Mouse (Mus musculus): ENCODE results near the gene Gimap1. TPM values are rescaled to one million over a fixed set of nuclear protein-coding genes. Genes with fewer than 3 reads are reported as not detected.
A peak's percentile ranks its signal among the peaks of the same experiment; 100 is the strongest.

Gimap1 gene
- polyA plus RNA-seq, 1 experiment from 2014 or later = 6.4 TPM

DNA sequence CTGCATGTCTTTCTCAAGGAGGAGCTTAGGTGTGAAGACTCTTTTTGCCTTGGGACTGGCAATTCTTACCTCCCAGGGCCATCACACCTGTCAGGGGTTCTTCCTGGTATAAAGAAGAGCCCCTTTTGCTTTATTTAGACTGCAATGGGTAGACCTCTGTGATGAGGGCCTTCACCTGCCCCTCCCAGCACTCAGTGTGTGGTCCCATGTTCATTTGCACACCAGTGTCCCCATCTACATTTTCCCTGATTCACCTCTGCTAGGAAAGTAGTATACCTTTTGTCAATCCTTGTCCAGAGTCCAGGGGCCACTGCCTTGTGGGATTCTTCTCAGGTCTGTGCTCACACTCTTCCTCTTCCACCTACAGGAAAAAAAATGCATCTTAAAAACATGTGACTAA is 34.7 kb upstream of the Gimap1 start:
- H3K36me3 ChIP-seq = no peaks in the 10 kb centered on the region
- ATAC-seq (ENCODE audit: low read depth) (no peak), DNase-seq (no peak)
- H3K27me3 ChIP-seq = no peaks in the 10 kb centered on the region
- no peak overlapping the region for H3K9ac ChIP-seq
- no peaks in the 10 kb centered on the region; the same call in 1 of the 2 replicates for H3K4me1 ChIP-seq (replicated peaks)
- H3K4me3 ChIP-seq (replicated peaks) = no peak overlapping the region
- H3K9me3 ChIP-seq (replicated peaks) = no peaks in the 10 kb centered on the region
- no peak overlapping the region for H3K4me2 ChIP-seq
- H3K27ac ChIP-seq = no peak overlapping the region

DNA sequence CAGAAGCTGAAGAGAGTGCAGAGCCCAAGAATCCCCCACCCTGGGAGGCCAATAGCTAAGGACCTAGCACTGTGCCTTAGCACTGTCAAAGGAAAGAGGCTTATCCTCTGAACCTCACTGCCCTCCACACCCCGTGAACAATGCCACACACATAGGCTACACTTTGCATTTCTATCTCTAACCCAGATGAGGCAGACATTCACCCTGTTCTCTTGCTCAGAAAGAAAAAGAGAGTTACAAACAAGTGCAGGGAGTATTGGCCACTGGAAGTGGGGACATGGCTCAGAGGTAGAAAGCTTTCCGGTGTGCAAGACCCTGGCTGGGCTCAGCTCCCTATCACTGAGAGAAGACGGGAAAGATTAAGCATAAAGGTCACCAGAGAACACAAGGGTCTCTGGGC is 32.7 kb upstream of the Gimap1 start:
- H3K4me3 ChIP-seq (replicated peaks) = no peak overlapping the region; the same call in 1 of the 2 replicates
- no peak overlapping the region; the same call in 1 of the 2 replicates for H3K9ac ChIP-seq
- no peaks in the 10 kb centered on the region; the same call in 1 of the 2 replicates for H3K4me1 ChIP-seq (replicated peaks)
- no peak for DNase-seq
- WGBS (ENCODE audit: insufficient replicate concordance) = 49% methylated on average over 3 of the region's 3 CpGs
- no peak for ATAC-seq (ENCODE audit: low read depth)
- no peak overlapping the region for H3K4me2 ChIP-seq
- H3K9me3 ChIP-seq (replicated peaks) = no peaks in the 10 kb centered on the region
- no peaks in the 10 kb centered on the region for H3K27me3 ChIP-seq
- H3K36me3 ChIP-seq = no peaks in the 10 kb centered on the region
- no peak overlapping the region for H3K27ac ChIP-seq

DNA sequence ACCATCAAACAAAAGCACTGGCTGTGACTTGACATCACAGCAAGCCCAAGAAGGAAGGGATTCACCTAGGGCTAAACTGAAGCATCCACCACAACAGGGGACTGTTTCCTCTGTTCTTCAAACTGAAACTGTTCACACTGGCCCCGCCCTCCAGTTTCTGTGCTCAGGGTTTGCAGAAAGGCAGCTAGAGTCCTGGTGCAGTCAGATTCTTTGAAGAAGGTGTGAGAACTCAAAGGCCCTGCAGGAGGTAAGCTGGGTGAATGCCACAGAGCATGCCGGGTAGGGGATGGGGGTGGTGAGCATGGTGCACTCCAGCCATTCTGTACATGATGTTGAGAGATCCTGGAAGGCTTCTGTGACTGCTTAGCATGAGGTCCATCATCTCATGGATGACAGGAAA is 20.4 kb upstream of the Gimap1 start, which contains the start of the genes Gm28053 and Gimap7:
Gm28053 (plus strand) TSS at position 153 of the 400 bp plus-strand sequence.
Gimap7 (plus strand) TSS at position 167 of the 400 bp plus-strand sequence.
- DNase-seq = no peak
- no peaks in the 10 kb centered on the region for H3K9me3 ChIP-seq (replicated peaks)
- 60% methylated on average over 2 of the region's 2 CpGs for WGBS (ENCODE audit: insufficient replicate concordance)

DNA sequence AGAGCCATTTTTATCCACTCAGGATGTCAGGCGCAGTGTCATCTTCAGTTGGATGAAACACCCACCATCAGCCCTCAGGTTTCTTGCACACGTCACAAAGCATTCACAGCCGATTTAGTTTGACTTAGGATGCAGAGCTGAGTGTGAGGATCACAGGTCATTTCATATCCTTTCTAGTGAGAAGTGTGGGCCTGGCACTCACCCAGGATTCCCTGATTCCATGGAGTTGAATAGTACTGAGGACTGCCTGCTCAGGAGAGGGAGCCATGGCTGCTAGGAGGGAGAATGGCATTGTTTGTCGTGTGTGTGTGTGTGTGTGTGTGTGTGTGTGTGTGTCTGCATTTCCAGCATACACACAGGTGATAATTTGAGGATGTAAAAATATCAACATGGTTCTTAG is 18.5 kb upstream of the Gimap1 start:
- Histone ChIP-seq H3K9ac (no peak overlapping the region), H3K9me3 (replicated peaks) (no peaks in the 10 kb centered on the region), H3K27me3 (no peaks in the 10 kb centered on the region), H3K36me3 (no peaks in the 10 kb centered on the region), H3K4me2 (no peak overlapping the region), H3K4me3 (replicated peaks) (no peak overlapping the region), H3K4me1 (replicated peaks) (no peaks in the 10 kb centered on the region), H3K27ac (no peak overlapping the region)
- ATAC-seq (ENCODE audit: low read depth) (no peak), DNase-seq (no peak)
- 68% methylated on average over 4 of the region's 4 CpGs for WGBS (ENCODE audit: insufficient replicate concordance)

More for the DNA sequence above, 20.4 kb upstream of the Gimap1 start, which contains the start of the genes Gm28053 and Gimap7:
- ATAC-seq (ENCODE audit: low read depth) = no peak
- Histone ChIP-seq H3K4me1 (replicated peaks) (no peaks in the 10 kb centered on the region), H3K27me3 (no peaks in the 10 kb centered on the region), H3K4me3 (replicated peaks) (no peak within 1 kb of the TSS), H3K36me3 (no peaks in the 10 kb centered on the region), H3K27ac (no peak within 1 kb of the TSS), H3K4me2 (no peak within 1 kb of the TSS), H3K9ac (no peak within 1 kb of the TSS)

DNA sequence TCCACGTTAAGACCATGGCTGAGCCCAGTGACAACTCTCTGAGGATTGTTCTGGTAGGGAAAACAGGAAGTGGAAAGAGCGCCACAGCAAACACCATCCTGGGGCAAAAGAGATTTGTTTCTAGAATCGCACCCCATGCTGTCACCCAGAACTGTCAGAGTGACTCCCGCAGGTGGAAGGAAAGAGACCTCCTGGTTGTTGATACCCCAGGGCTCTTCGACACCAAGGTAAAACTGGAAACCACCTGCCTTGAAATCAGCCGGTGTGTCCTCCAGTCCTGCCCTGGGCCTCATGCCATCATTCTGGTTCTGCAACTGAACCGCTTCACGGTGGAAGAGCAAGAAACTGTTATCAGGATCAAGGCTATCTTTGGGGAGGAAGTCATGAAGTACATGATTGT is 15.4 kb upstream of the Gimap1 start:
- WGBS (ENCODE audit: insufficient replicate concordance) = 53% methylated on average over 8 of the region's 8 CpGs
- Histone ChIP-seq H3K36me3 (no peaks in the 10 kb centered on the region), H3K4me2 (no peak overlapping the region), H3K4me3 (replicated peaks) (no peak overlapping the region), H3K27me3 (no peaks in the 10 kb centered on the region), H3K4me1 (replicated peaks) (0 out of 2 replicates have a peak, but pooled peaks cover 3% of the 10 kb centered on the region), H3K27ac (no peak overlapping the region), H3K9ac (no peak overlapping the region), H3K9me3 (replicated peaks) (no peaks in the 10 kb centered on the region)
- ATAC-seq (ENCODE audit: low read depth) = no peak
- DNase-seq = no peak

DNA sequence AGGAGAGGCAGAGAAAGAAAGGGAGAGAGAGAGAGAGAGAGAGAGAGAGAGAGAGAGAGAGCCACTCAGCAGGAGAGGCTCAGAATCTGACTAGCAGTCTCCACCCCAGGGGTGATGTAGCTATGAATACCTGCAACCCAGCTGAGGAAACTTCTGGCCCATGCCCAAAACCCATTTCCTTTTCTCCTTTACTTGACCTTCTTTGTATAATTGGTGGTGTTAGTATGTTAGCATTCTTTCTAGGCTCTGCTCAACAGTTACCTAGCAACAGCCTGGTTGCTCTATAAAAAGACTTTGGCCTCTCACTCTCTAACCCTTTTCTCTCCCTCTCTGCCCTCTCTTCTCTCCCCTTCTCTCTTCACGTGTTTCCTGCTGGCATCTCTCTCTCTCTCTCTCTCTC is 13.4 kb upstream of the Gimap1 start:
- Histone ChIP-seq H3K4me2 (no peak overlapping the region), H3K27ac (no peak overlapping the region), H3K9me3 (replicated peaks) (no peaks in the 10 kb centered on the region), H3K9ac (no peak overlapping the region), H3K27me3 (no peaks in the 10 kb centered on the region), H3K36me3 (no peaks in the 10 kb centered on the region), H3K4me1 (replicated peaks) (0 out of 2 replicates have a peak, but pooled peaks cover 3% of the 10 kb centered on the region), H3K4me3 (replicated peaks) (no peak overlapping the region)
- DNase-seq (no peak), ATAC-seq (ENCODE audit: low read depth) (no peak)
- WGBS (ENCODE audit: insufficient replicate concordance) = 0% methylated on average over 1 of the region's 1 CpGs

DNA sequence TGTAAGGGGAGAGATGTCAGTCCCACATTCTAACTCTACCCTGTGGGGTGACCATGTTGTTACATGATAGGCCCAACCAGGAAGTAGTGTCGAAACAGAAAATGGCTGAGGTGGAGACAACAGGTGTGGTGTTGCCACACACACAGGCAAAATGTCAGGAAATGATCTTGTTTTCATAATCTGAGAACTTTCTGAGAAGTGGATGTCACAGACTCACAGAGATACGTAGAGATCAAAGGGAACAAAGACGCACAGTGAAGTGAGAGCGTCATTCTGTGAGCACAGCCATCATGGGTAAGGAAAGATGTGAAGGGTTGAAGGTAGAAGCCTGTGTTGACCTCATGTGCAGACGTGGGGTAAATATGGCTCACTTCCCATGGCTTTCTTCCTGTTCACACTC is 11.1 kb upstream of the Gimap1 start:
- Histone ChIP-seq H3K9me3 (replicated peaks) (no peaks in the 10 kb centered on the region), H3K9ac (no peak overlapping the region), H3K4me2 (no peak overlapping the region), H3K4me1 (replicated peaks) (0 out of 2 replicates have a peak, but pooled peaks cover 3% of the 10 kb centered on the region), H3K27ac (no peak overlapping the region), H3K4me3 (replicated peaks) (no peak overlapping the region), H3K36me3 (no peaks in the 10 kb centered on the region), H3K27me3 (no peaks in the 10 kb centered on the region)
- 70% methylated on average over 5 of the region's 5 CpGs for WGBS (ENCODE audit: insufficient replicate concordance)
- DNase-seq (no peak), ATAC-seq (ENCODE audit: low read depth) (no peak)

DNA sequence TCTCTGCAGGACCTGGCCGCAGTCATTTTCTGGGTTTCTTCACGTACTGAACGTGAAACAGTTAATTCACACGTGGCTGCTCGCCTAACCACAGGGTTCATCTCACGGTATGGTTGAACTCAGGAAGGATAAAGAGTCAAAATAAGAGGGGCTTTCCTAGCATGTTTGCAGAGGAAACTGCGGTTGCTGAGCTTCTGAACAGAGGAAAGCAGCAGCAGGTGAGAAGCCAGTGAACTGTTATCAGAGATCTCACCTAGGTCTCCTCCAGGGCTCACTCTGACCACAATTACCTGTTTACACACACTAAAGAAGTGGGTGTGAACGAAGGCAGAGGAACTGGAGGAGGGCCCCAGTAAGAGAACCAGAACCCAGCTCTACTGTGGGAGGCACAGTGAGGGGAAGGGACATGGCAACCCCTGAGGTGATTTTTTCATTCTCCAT is 6.0 kb upstream of the Gimap1 start:
- no peak for DNase-seq
- H3K27ac ChIP-seq = no peak overlapping the region
- 16% methylated on average over 8 of the region's 8 CpGs for WGBS (ENCODE audit: insufficient replicate concordance)
- no peak for ATAC-seq (ENCODE audit: low read depth)
- H3K9ac ChIP-seq = no peak overlapping the region
- no peaks in the 10 kb centered on the region for H3K36me3 ChIP-seq
- no peaks in the 10 kb centered on the region for H3K9me3 ChIP-seq (replicated peaks)
- H3K27me3 ChIP-seq = no peaks in the 10 kb centered on the region
- no peaks in the 10 kb centered on the region for H3K4me1 ChIP-seq (replicated peaks)
- no peak overlapping the region for H3K4me3 ChIP-seq (replicated peaks)
- no peak overlapping the region for H3K4me2 ChIP-seq

DNA sequence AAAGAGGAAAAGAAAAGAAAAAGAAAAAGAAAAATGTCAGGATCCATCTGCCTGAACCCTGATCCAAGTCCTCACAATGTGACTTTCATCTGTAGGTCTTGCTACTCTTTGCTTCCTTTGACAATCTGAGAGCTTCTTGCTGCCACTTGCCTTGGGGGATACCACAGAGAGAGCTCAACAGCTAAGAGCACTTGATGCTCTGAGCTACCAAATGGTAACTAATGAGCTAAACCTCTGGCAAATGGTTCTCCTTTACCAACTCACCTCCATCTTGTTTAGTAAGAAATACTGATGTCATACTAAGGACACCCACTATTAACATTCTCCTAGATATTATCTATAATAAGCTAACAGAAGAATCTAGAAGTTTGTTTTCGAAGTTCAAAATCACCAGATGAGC is 5.2 kb upstream of the Gimap1 start:
- no peak for ATAC-seq (ENCODE audit: low read depth)
- no peaks in the 10 kb centered on the region for H3K4me1 ChIP-seq (replicated peaks)
- H3K36me3 ChIP-seq = no peaks in the 10 kb centered on the region
- no peak overlapping the region for H3K27ac ChIP-seq
- WGBS (ENCODE audit: insufficient replicate concordance) = 73% methylated on average over 1 of the region's 1 CpGs
- no peak overlapping the region for H3K4me2 ChIP-seq
- no peak for DNase-seq
- no peaks in the 10 kb centered on the region for H3K27me3 ChIP-seq
- H3K9me3 ChIP-seq (replicated peaks) = no peaks in the 10 kb centered on the region
- H3K4me3 ChIP-seq (replicated peaks) = no peak overlapping the region
- no peak overlapping the region for H3K9ac ChIP-seq

DNA sequence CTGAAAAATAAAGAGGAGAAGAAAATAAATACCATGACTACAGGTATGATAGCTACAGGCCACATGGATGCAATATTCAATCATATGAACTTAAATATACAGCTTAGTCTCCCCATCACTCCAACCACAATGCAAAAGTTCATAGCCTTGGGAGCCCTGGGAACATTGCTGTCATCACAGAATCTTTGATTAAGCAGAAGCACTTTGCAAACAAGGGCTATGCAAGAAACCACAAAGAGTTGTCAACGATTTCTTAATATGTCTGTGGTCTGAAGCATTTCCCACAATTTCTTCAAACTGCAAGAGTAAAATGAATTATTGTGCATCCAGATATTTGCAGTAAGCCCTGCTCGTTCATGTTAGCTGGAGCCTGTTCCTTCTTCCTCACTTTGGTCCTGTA is 1.8 kb upstream of the Gimap1 start:
- WGBS (ENCODE audit: insufficient replicate concordance) = 31% methylated on average over 2 of the region's 2 CpGs
- no peak for DNase-seq
- ATAC-seq (ENCODE audit: low read depth) = no peak
- no peaks in the 10 kb centered on the region for H3K27me3 ChIP-seq
- H3K4me1 ChIP-seq (replicated peaks) = peaks cover 14% of the 10 kb centered on the region
- no peak overlapping the region for H3K27ac ChIP-seq
- no peaks in the 10 kb centered on the region for H3K9me3 ChIP-seq (replicated peaks)
- H3K36me3 ChIP-seq = no peaks in the 10 kb centered on the region
- no peak overlapping the region for H3K4me2 ChIP-seq
- H3K4me3 ChIP-seq (replicated peaks) = no peak overlapping the region
- H3K9ac ChIP-seq = no peak overlapping the region

DNA sequence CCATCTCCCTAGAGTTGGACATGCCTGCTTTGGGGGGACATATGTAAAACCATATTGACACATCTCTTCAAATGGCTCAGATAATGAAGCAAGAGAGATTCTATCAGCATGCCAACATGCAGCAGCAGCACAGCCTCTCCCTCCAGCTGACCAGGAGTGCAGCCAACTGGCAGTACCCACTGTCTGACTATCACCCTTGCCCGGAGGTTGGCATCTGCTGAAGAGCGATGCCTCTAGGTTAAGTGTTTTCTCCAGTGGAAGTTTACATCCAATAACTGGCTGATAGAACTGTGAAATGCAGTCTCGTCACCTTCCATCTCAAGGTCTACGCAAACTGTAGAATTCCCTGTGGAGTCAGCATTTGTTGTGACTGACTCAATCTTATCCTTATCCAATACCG is 1.2 kb upstream of the Gimap1 start:
- no peak for ATAC-seq (ENCODE audit: low read depth)
- 74% methylated on average over 5 of the region's 5 CpGs for WGBS (ENCODE audit: insufficient replicate concordance)
- no peak overlapping the region for H3K27ac ChIP-seq
- H3K9ac ChIP-seq = no peak overlapping the region
- no peaks in the 10 kb centered on the region for H3K9me3 ChIP-seq (replicated peaks)
- H3K36me3 ChIP-seq = no peaks in the 10 kb centered on the region
- H3K4me1 ChIP-seq (replicated peaks) = peaks cover 16% of the 10 kb centered on the region
- H3K4me2 ChIP-seq = no peak overlapping the region
- no peak overlapping the region for H3K4me3 ChIP-seq (replicated peaks)
- no peaks in the 10 kb centered on the region for H3K27me3 ChIP-seq
- DNase-seq = no peak

DNA sequence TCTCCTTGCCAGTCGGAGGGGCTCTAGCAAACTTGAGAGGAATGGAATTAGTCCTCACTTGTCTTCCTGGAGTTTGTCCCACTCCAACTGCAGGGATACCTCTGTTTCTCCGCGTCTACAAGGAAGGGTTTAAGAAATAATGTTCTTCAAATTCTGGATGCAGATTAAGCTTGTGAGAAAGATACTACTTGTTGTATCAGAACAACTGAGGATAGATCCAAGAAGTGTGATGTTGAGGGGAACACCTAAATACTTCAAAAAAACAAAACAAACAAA is 864 bp downstream of the Gimap1 start:
- no peaks in the 10 kb centered on the region for H3K36me3 ChIP-seq
- H3K4me2 ChIP-seq = peak overlapping the region; percentile 28; the same call in 1 of the 2 replicates
- no peaks in the 10 kb centered on the region for H3K9me3 ChIP-seq (replicated peaks)
- ATAC-seq (ENCODE audit: low read depth) = no peak
- DNase-seq = no peak
- H3K4me1 ChIP-seq (replicated peaks) = peaks cover 16% of the 10 kb centered on the region
- WGBS (ENCODE audit: insufficient replicate concordance) = 41% methylated on average over 3 of the region's 3 CpGs
- no peak overlapping the region for H3K9ac ChIP-seq
- H3K4me3 ChIP-seq (replicated peaks) = no peak overlapping the region
- H3K27ac ChIP-seq = no peak overlapping the region
- no peaks in the 10 kb centered on the region for H3K27me3 ChIP-seq
